In the genomic region with DNA sequence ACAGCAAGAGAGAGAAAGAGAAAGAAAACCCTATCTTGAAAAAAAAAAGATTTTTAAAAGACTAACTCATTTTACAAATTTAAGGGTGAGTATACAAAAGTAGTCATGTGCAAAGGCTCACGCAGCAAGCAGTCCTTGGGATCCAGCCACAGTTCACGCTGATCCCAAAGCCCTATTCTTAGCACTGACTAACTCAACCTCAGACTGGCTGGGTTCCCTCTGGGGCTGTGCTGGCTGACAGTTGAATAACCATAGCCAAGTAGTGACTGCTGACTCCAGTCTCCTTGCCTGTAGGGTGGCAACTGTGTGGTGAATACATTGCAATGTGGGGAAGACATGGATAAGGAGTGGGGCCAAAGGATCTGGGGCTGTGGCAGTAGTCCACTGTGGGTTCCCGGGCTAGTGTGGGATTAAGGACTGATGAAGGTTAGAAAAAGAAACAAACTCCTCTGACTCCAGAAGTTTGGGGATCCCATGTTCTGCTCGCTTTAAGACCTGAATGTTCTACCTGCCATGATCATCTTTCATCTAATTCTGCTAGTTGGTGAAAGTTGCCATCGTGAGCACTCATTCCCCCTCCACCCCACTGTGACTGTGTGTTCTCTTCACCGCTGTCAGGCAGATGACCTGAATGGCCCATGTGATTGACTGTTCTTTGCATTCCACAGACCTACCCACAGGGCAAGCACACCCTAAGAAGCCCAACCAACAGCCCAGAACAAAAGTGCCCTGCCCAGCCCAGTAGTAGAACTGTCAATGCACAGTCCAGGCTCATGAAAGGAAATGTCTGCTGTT, we compare ENCODE assay signal across 12 mouse cellular contexts. TPM values are rescaled to one million over a fixed set of nuclear protein-coding genes. Genes with fewer than 3 reads are reported as not detected.
A peak's percentile ranks its signal among the peaks of the same experiment; 100 is the strongest.
DNase-seq lines count a peak whose midpoint lies in the region; ATAC-seq lines count a peak whose summit lies in the region.
"Had no signal": no experiment of that assay in that cellular context is flagged by ENCODE, and none has a peak within 500 bp of the region (broad histone marks: within the 10 kb centered on the region; RNA-seq: fewer than 3 reads in every experiment).

No protein-coding gene starts in this region.

- no peak for ATAC-seq in CD4-positive, CD25-positive, alpha-beta regulatory T cell, adult 4 months
- ATAC-seq: intestine, postnatal 0 days had no signal

- DNase-seq in cerebellum, postnatal 25 days = peak; percentile 31 to 57
- DNase-seq in cerebellum, postnatal 36 days = no peak
- DNase-seq in adrenal gland, adult 2 months = peak; percentile 75
- DNase-seq in heart, adult 18-20 months = peak; percentile 75 to 89
- DNase-seq in layer of hippocampus, postnatal 10 days (ENCODE audit: low spot score in 2 of 2) = peak; percentile 40 to 45
- no peak for DNase-seq in embryo, embryonic 11 days
- DNase-seq in spleen, postnatal 36 days (ENCODE audit: low spot score in 2 of 2) = no peak
- DNase-seq: cerebellum, adult 9-11 months; lung, embryonic 14.5 days; spleen, adult 18-20 months had no signal

RNA-seq across cellular contexts. Expression of gene Cdk5rap1, which starts 2.2 kb away (rescaled TPM):
- total RNA-seq in adrenal gland, adult 2 months (2021) = 10 to 100 TPM in 1 of 2 experiments, 1 to 10 TPM in 1; 9.7 to 14.4 TPM
- 5.9 and 7.1 TPM in 2 replicates for polyA plus RNA-seq in adrenal gland, adult 2 months (2012; rRNA removed)
- total RNA-seq in heart, adult 18-20 months (2021) = 10 to 100 TPM; 17.3 to 22.8 TPM
- 10 to 100 TPM; 11.9 to 16.1 TPM for total RNA-seq in layer of hippocampus, postnatal 10 days (2021)
- polyA plus RNA-seq in CD4-positive, CD25-positive, alpha-beta regulatory T cell, adult 4 months (2017; shearing (Covaris generic)) = 10 to 100 TPM; 24.4 to 38.9 TPM

RNA-seq across cellular contexts. Expression of gene Snta1, which starts 32.9 kb away (rescaled TPM):
- total RNA-seq in adrenal gland, adult 2 months (2021) = 10 to 100 TPM; 19.9 to 29.6 TPM
- polyA plus RNA-seq in adrenal gland, adult 2 months (2012; rRNA removed) = 53.6 and 57.1 TPM in 2 replicates
- 10 to 100 TPM; 78.7 to 79.5 TPM for total RNA-seq in heart, adult 18-20 months (2021)
- 10 to 100 TPM; 40.6 to 41.3 TPM for total RNA-seq in layer of hippocampus, postnatal 10 days (2021)
- not detected for polyA plus RNA-seq in CD4-positive, CD25-positive, alpha-beta regulatory T cell, adult 4 months (2017; shearing (Covaris generic))

Comparison
In these comparisons a context has a peak if more than half of its experiments do, and no peak if none do; other contexts are left out.
1. DNase-seq: peak in cerebellum, postnatal 25 days (2 of 2), adrenal gland, adult 2 months (single experiment), heart, adult 18-20 months (2 of 2) and layer of hippocampus, postnatal 10 days (2 of 2); none in cerebellum, postnatal 36 days (0 of 2), embryo, embryonic 11 days (single experiment) and spleen, postnatal 36 days (0 of 2).